Mouse (Mus musculus) megakaryocyte, adult 5-6 weeks (primary cell): ENCODE results near the gene Rabgap1l. TPM values are rescaled to one million over a fixed set of nuclear protein-coding genes. Genes with fewer than 3 reads are reported as not detected.
"Not testable (repeated sequence)": the region's sequence is repeated elsewhere in the genome, so short reads cannot be mapped to it uniquely, and the experiment has no call there.

Experiments used
- ATAC-seq: 2 replicates; pipeline ENCODE4 v1.8.0; 2016; ENCODE audit warnings: mild to moderate bottlenecking, inconsistent platforms; ENCODE audit not compliant: poor library complexity, severe bottlenecking
- total RNA-seq, 2 experiments: library from RNA; stranded (forward) in 1 of 2; stranded (reverse) in 1 of 2; fragments of 153-499, 151-499 nt in 1 of 2; fragments of 221-1000, 200-1000 nt in 1 of 2; gene quantifications; 2 replicates each; pipeline versions ENCODE4 v1.2.3 to v1.2.4; 2015 to 2017

Gene Rabgap1l
- total RNA-seq, 2 experiments from 2014 or later = 60.8 to 99.5 TPM

DNA sequence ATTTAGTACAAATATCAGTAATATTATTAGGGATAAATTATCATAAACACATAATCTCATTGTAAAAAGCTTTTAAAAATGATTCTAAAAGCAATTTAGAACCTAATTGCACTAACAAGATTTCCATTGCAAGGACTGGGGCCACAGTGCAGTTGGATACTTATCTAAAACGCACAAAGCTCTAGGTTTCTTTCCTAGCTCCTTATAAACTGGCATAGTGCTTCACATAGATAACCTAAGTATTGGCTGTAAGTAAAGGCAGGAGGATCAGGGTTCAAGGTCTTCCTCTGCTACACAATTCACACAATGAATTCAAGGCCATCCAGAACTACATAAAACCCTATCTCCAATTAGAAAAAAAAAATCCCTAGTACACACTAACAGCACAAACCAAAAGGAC, 497.7 kb downstream of the Rabgap1l start:
- ATAC-seq = no peak

DNA sequence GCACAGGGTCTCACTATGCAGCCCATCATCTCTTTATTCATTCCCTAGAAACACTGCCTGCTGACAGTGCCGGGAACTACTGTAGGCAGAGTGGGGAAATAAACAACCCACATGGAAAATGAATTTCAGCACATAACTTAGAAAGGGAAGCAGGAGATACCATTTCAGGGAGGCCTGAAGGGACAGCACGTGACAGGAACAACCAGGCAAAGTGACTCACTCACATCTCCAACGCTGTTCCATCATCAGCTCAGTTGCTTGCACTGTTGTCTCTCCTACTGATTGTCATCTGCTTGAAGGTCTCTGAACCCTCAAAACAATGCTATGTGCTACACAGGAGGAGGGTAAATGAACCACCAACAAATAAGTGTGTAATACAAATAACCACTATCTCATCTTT, 499.5 kb downstream of the Rabgap1l start:
- ATAC-seq = peak; percentile 77

DNA sequence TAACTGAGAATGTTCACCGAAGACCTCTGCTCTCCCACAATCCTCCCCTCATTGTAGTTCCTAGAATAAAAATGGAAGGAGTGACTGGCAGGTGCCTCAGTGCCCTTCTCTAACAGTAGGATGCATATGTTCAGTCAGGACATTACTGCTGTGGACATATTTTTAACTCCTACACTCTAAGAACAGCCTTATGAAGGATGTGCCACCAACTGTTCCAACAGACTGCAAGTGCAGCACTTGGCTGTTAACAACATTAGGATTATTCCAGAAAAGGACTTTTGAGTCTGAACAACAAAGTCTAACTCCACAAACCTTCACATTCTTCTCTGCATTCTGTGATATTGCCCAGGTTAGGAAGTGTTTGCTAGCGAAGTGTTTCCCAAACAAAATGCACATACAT, 501.0 kb downstream of the Rabgap1l start:
- no peak for ATAC-seq

DNA sequence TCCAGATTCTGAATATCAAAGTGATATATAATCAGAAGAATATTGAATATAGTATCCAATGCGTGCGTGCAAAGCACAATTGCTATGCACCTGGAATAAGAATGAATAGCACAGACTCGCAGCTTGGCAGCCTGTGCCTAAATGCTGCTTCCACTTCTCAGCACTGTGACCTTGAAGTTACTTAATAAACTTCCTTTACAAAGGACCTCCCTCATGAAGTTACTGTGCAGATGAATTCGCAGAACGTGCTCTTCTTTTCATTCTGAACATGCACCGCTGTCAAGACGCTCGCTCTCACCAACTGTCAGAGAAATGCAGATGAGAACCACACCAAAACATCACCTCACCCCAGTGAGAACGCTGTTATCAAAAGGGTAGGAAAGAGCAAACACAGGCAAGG, 502.8 kb downstream of the Rabgap1l start:
- ATAC-seq = peak; percentile 52

DNA sequence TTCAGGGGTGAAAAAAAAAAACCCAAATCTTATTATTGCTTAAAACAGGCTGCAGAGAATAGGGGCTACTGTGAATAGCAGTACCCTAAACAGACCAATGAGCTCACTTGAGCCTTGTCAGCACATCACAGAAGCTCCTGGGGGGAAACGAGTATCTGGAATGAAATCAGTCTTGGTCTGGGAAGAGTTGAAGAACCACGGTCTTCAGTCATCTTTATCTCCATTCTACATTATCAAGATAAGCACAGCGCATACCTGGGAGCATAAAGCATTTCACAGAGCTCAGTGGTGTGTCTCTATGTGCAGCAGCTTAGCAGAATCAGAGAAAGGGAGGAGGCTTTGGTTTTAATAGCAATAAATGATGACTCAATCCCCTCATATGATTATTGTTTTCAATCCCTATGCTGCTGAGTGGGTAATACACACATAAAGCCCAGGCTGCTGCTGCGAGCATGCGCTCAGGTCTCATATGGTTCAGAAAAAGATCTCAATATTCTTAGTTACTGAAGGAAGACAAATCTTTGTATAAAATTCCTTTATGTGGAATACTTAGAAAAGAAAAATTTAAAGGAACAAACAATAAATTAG, 505.9 kb downstream of the Rabgap1l start:
- ATAC-seq = no peak

DNA sequence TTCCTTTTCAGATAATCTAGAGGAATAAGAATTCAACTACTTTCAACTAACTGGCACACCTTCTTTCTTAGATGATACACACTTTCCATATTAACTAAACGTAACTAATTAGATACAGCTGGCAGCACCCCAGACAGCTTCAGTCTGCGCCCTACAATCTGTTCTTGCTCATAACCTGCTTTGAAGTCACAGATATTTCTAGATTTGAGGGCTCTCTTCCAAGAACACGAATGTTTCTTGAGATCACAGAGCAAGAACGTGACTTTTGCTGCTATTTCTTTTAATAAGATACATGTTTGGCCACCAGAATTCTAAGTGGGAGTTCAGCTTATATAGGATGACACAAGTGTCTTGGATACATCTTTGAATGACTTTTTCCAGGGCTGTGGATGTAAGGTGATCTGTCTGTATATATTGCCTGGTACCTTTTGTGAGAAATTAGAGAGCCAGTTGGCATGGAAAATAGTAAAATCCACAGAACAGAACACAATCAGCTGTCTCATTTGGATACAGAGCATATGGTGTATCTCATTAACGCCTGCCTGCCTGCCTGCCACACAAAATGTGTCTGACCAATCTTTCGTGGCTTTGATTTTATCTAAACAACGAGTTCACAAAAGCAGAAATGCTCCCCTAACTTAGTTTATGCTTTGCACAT, 506.5 kb downstream of the Rabgap1l start:
- no peak for ATAC-seq

DNA sequence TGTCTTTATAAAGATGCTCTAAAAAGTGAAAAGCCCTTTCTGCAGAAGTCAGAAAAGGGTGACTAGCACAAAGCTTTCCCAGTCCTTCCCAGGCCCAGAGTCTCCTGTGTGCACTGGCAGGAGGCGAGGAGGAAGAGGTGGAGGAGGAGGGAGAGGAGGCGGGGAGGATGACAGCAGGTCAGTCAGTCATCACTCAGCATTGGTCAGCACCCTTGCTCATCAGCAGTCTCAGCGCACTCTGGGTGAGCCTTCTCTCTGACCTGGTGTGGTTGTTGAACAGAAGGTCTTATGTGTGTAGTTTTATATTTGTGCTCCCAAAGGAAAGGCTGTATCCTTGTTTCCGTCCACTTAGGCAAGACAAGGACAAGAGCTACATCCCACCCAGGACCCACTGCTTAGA, 508.8 kb downstream of the Rabgap1l start:
- no peak for ATAC-seq

DNA sequence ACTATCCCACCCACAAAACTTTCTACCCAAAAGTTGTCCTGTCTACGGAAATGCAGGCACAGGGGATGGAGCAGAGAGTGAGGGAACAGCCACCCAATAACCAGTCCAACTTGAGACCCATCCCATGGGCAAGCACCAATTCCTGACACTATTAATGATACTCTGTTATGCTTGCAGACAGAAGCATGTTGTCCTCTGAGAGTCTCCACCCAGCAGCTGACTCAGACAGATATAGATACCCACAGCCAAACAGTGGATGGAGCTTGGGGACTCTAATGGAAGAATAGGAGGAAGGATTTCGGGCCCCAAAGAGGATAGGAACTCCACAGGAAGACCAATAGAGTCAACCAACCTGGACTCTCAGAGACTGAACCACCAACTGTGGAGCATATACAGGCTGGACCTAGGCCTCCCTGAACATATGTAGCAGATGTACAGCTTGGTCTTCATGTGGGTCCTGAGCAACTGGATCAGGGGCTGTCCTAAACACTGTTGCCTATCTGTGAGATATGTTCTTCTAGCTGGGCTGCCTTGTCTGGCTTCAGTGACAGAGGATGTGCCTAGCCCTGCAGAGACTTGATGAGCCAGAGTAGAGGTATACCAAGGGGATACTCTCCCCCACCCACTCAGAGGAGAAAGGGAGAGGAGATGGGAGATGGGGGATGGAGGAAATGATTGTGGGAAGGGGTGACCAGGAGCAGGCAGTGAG, 510.7 kb downstream of the Rabgap1l start:
- ATAC-seq = not testable (repeated sequence)

DNA sequence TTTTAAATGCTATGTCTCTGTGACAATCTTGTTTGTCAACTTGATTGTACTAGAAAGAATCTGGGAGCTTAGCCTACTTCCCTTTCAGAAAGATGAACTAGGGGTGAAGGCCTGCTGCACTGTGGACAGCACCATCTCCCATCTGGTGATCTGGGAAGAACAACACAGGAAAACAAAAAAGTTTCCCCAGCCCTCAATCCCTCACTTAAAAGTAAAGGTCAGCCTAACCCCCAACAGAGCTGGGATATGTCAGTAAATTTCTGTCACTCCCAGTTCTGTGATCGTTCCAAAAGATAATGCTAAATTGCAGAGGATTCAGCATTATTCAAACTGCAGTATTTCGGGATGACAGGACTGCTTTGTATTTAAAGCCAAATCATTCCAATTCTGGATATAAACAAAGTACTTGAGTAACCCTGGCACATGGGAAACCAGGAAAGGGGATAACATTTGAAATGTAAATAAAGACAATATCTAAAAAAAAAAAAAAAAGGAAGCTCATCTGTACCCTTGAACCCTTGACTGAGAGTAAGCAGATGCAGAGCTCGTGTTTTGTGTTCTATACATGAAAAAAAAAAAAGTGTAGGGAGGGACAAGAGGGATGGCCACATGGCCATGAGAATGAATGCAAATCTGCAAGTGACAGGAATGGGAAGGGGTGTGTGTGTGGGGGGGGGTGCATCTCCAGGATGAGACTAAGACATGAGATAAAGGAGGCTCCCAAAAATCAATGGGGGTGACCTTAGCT, 511.5 kb downstream of the Rabgap1l start:
- ATAC-seq = peak; percentile 38

DNA sequence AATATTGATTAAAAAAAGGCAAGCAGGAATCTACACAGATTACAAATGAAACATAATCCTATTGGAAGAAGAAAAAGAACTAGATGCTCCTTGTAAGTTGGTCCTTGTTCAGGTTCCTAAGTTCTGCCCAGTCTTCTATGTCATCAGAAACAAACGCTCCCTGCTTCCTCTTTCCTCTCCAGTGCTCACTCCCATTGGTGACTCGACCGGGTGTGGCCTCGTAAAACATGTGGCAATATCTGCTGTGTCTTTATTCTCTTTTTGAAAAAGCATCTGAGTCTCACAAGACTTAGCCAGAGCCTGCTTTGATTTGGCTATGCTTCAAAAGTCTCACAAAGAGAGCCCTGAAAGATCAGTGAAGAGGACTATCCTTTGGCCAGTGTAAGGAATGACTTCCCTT, 512.4 kb downstream of the Rabgap1l start:
- peak; percentile 98 for ATAC-seq

DNA sequence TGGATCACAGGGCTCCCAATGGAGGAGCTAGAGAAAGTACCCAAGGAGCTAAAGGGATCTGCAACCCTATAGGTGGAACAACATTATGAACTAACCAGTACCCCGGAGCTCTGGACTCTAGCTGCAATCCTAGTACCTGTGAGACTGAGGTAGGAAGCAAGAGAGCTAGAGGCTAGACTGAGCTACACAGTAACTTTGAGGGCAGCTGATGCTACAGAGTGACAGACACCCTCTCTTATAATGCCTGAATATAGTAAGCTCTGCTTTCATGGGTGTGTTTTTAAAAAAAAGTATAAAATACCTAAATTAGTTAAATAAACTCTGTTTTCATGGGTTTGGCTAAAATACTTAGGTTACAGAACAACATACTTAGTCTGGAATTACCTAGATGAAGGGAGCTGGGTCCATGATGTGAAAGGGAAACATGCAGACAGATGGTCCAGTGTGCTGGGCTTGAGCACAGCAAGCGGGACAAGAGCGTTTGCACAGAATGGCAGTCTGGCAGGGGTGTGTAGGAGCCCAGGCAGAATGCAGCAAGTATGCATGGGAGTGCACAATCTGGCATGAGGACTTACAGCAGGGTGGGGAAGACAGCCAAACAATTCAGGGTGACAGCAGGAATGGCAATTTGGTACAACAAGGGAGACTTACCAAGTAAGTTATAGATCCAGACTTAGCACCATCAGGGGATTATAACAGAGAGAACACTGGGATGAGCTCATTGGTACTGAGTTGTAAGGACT, 514.9 kb downstream of the Rabgap1l start:
- no peak for ATAC-seq

DNA sequence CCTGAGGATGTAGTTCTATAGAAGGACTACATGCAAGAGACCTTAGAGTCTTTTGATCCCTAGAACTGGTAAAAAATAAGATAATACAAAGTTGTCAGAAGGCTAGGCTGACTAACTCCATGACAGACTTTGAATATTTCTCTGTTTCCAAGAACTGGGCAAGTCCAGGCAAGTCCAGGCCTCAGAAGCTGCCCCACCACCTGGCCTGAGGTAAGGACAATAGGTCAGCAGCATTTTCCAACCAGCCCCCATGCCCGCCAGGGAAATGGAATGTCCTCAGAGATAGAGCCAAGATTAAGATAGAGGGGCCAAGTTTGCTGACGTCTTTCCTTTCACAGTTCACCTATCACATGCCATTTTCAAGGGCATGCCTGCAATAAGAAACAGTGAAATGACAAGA, 517.8 kb downstream of the Rabgap1l start:
- ATAC-seq = no peak

DNA sequence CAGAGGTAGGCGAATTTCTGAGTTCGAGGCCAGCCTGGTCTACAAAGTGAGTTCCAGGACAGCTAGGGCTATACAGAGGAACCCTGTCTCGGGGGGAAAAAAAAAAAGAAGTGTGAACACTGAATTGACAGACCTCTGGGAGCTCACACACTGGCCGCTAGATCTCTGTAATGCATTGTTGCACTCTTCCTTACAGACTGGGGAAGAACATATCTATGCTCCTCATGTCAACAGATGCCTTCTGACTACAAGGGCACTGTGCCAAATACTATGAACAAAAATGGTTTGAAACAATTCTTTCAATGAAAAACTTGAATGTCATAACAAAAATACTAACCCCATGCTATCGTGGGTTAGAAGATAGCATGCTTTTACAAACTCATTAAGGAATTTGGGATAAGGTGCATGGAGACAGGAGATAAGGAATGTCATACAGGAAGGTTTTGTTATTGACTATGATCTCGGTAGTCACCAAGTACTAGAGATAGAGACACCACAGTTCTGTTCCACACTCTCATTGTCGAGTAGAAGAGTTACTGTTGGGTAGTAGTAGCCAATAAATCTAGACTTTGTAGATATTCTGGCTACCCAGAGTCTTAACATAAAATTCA, 519.8 kb downstream of the Rabgap1l start:
- ATAC-seq = no peak

DNA sequence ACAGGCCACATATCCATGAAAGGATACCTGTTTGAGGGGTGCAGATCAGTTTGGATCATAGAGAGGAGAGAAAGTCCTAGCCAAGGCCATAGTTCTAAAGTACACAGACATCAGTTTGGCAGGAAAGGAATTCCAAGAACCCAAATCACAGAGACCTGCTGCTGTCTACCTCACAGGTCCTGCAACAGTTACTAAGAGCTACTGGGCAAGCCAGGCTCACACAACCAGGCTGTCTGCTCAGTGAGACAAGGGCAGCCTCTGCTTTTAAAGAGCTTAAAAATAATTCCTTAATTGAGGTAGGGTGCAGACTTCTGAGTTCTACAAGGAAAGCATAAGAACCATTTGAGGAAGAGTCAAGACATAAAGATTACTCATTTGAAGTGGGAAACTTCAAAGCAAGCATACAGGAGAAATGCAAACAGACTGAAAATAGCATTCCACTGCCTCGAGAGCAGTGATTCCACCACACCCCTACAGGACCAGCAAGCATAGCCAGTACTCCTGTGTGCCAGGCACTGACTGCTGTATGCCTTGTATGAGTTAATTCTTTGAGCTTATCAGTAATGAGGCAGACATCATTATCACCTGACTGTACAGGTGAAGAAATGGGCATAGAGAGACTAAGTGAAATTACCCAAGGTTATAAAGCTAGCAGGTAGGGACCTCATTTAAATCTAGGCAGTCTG, 521.6 kb downstream of the Rabgap1l start:
- no peak for ATAC-seq

DNA sequence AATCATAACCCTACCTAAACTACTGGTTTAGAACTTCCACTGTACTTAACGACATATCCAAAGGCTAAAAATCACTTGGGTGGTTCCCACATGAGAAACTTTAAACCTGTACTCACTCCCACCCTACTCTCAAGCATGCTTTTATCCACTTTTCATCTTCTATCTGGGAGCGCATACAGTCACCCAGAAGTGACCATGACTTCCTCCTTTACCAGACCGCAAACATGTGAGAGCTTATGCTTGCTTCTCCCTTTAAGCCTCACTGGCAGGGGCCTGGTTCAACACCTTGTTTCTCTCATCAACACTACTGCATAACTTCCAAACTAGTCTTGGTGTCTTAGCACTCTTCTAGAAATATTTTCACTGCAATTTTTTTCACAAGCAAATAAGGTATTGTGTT, 524.7 kb downstream of the Rabgap1l start:
- ATAC-seq = peak; percentile 99

DNA sequence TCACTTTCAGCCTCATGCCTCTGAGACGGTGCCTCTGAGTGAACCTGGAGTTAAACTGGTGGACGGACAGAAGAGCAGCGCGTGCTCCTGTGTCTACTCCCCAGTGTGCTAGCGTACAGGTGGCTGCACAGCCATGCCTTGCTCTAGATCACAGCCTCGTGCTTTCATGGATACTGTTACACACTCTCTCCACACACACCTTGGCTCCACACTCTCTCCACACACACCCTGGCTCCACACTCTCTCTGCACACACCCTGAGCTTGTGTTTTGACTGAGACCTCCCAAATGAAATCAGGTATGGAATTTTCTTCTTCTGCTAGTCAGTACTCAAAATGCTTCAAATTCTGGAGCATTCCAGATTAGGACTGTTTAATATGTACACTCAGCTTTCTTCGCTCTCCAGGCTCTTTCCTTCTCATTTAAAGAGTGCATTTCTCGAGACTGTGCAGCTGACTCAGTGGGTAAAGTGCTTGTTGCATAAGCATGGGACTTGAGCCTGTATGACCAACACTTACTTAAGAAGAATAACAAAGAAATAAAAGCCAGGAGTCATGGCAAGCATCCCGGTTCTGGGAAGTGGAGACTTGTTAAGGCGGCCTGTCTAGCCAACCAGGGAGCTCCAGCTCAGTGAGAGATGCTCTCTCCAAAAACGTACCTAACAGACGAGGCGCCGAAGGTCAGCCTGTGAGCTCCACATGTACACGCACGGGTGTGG, 529.2 kb downstream of the Rabgap1l start:
- no peak for ATAC-seq

DNA sequence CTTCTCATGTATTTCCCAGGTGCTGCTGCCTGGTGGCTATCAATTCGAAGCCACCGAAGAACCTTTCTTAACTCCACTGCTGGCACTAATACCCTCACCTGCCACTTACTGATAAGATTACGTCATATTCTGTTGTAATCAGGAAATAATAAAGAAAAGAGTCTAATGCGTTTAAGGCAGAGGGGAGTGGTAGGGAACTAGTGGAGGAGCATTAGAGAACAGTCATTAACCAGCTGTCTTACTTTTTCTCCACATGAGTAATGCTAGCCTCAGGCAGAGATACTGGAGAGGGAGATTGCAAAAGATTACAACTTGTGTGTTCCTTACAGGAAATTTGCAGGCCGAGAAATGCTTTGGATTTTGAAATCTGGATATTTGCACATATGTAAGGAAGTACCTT, 530.0 kb downstream of the Rabgap1l start:
- ATAC-seq = peak; percentile 51

DNA sequence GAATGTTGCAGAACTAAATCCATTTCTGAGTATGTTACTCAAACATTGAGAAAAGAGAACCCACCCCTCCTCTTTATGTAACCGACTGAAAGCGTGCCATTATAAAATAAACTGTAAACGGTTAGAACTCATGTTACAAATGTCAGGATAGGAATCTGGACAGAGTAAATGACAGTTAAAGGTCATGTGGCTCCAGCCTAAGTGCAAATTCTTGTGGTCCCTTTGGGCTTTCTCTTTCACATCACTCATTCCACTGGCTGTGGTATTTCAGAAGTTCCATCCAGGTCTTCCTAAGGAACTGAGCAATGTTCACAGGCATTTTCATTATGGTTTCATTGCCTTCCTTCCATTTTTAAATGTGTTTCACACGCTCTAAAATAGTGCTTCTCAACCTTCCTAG, 530.6 kb downstream of the Rabgap1l start:
- ATAC-seq = no peak

DNA sequence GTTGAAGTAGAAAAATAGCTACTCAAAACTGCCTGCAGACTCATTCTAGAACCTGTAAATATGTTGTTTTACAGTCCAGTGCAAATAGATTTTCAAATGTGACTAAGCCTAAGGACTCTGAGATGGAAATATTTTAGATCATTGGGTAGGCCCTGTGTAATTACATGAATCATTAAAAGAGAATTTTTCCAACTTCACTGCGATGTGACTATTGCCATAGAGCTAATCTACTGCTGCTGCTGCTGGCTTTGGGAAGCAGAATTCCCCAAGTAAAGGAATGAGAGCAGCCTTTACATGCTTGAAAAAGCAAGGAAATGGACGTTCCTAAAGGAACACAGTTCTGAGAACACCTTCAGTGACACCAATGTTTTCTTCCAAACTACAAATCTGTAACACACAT, 531.2 kb downstream of the Rabgap1l start:
- no peak for ATAC-seq
